Mouse (Mus musculus) mesoderm, embryonic 11.5 days (tissue): ENCODE data around the gene Tmed9.
"Not testable (repeated sequence)": the region's sequence is repeated elsewhere in the genome, so short reads cannot be mapped to it uniquely, and the experiment has no call there.

Experiments used
- DNase-seq: peaks from one replicate; pipeline ENCODE4 v3.0.0-alpha.2; 2012; ENCODE audit warnings: low read depth, low spot score

Gene Tmed9

GRCm38 (mm10) chr13:55606899-55607623, 33.5 kb downstream of the Tmed9 start:
- DNase-seq, result no peak

- no peak for DNase-seq
Observed at GRCm38 (mm10) chr13:55607624-55608006, 34.1 kb downstream of the Tmed9 start.

- DNase-seq, result no peak
Observed at GRCm38 (mm10) chr13:55611996-55612395, 38.5 kb downstream of the Tmed9 start.

GRCm38 (mm10) chr13:55613471-55613870, 39.9 kb downstream of the Tmed9 start:
- DNase-seq, result no peak

GRCm38 (mm10) chr13:55619328-55619727, 45.8 kb downstream of the Tmed9 start:
- no peak for DNase-seq

- no peak for DNase-seq
Observed at GRCm38 (mm10) chr13:55620275-55620674, 46.7 kb downstream of the Tmed9 start.

- DNase-seq, result not testable (repeated sequence)
Observed at GRCm38 (mm10) chr13:55622156-55622648, 48.7 kb downstream of the Tmed9 start.

GRCm38 (mm10) chr13:55622649-55623541, 49.4 kb downstream of the Tmed9 start, which contains the start of gene Caml:
Gene Caml, plus strand, starts transcription at chr13:55623005.
- peak; percentile 95 for DNase-seq

- DNase-seq, result peak; percentile 93
Observed at GRCm38 (mm10) chr13:55634639-55635127, 61.2 kb downstream of the Tmed9 start, which contains the start of gene Ddx46. Gene Ddx46, plus strand, starts transcription at chr13:55635027.

- DNase-seq, result no peak
Observed at GRCm38 (mm10) chr13:55635146-55635571, 61.6 kb downstream of the Tmed9 start.

- DNase-seq, result no peak
Observed at GRCm38 (mm10) chr13:55636185-55636983, 62.9 kb downstream of the Tmed9 start.

GRCm38 (mm10) chr13:55640480-55640879, 66.9 kb downstream of the Tmed9 start:
- peak; percentile 76 for DNase-seq

GRCm38 (mm10) chr13:55644525-55644924, 71.0 kb downstream of the Tmed9 start:
- DNase-seq, result peak; percentile 59
